In genomic region chr13:75652966-75653365, GRCm38 (mm10) we compare ENCODE assay signal across 25 mouse cellular contexts. TPM values are rescaled to one million over a fixed set of nuclear protein-coding genes. Genes with fewer than 3 reads are reported as not detected.
DNase-seq lines count a peak whose midpoint lies in the region; ATAC-seq and TF ChIP-seq lines count a peak whose summit lies in the region.
"Had no signal": no experiment of that assay in that cellular context is flagged by ENCODE, and none has a peak within 500 bp of the region (broad histone marks: within the 10 kb centered on the region; RNA-seq: fewer than 3 reads in every experiment).

No protein-coding gene starts in this region.

- no peak overlapping the region for H3K4me3 ChIP-seq in limb, embryonic 12.5 days (replicated peaks)
- no peak overlapping the region for H3K4me3 ChIP-seq in limb, embryonic 10.5 days
- H3K4me3 ChIP-seq in liver, embryonic 15.5 days (replicated peaks): no peak overlapping the region
- no peak overlapping the region for H3K4me3 ChIP-seq in intestine, postnatal 0 days (ENCODE audit: low read depth, low read length)
- H3K4me3 ChIP-seq: forebrain, embryonic 10.5 days; heart, adult 2 months; heart, embryonic 13.5 days; hindbrain, embryonic 12.5 days; megakaryocyte, embryonic 14.5 days; midbrain, embryonic 13.5 days had no signal

- no peak for DNase-seq in limb, embryonic 10.5 days (ENCODE audit: low spot score)
- DNase-seq in kidney, postnatal 25 days: peak; percentile 7 to 38
- DNase-seq in cerebellum, adult 11-12 months: no peak
- DNase-seq in adrenal gland, postnatal 4 days (ENCODE audit: low spot score in 2 of 2): no peak
- DNase-seq: adrenal gland, postnatal 36 days; B cell, adult 2 months; cerebellum, adult 11 months; cerebellum, postnatal 14 days; gastrocnemius, postnatal 25 days; heart, adult 2 months; heart, postnatal 14 days; lung, embryonic 14.5 days had no signal

- TF ChIP-seq CTCF in intestine, postnatal 0 days (IDR thresholded peaks at IDR 0.05; ENCODE audit: low read depth): no peak

- 50% methylated on average over 2 of the region's 2 CpGs for WGBS in limb, embryonic 12.5 days
- WGBS in limb, embryonic 10.5 days: 78% methylated on average over 2 of the region's 2 CpGs
- 52% methylated on average over 2 of the region's 2 CpGs for WGBS in liver, embryonic 15.5 days (ENCODE audit: insufficient replicate concordance)
- WGBS in intestine, postnatal 0 days: 37% methylated on average over 2 of the region's 2 CpGs

- 0 out of 2 replicates have a peak, but pooled peaks cover 7% of the 10 kb centered on the region for H3K4me1 ChIP-seq in limb, embryonic 12.5 days (replicated peaks)
- H3K4me1 ChIP-seq in limb, embryonic 10.5 days: no peaks in the 10 kb centered on the region
- H3K4me1 ChIP-seq in liver, embryonic 15.5 days (replicated peaks): 0 out of 2 replicates have a peak, but pooled peaks cover 2% of the 10 kb centered on the region
- no peaks in the 10 kb centered on the region for H3K4me1 ChIP-seq in intestine, postnatal 0 days (replicated peaks; ENCODE audit: control insufficient read depth, insufficient read depth, low read length)
- H3K4me1 ChIP-seq: forebrain, embryonic 10.5 days; heart, embryonic 13.5 days; hindbrain, embryonic 12.5 days; megakaryocyte, embryonic 14.5 days; midbrain, embryonic 13.5 days had no signal

- no peaks in the 10 kb centered on the region for H3K36me3 ChIP-seq in limb, embryonic 12.5 days
- H3K36me3 ChIP-seq in limb, embryonic 10.5 days: no peaks in the 10 kb centered on the region
- no peaks in the 10 kb centered on the region for H3K36me3 ChIP-seq in liver, embryonic 15.5 days (replicated peaks)
- no peaks in the 10 kb centered on the region for H3K36me3 ChIP-seq in intestine, postnatal 0 days (ENCODE audit: control insufficient read depth, insufficient read depth)
- H3K36me3 ChIP-seq: forebrain, embryonic 10.5 days; G1E; heart, embryonic 13.5 days; hindbrain, embryonic 12.5 days; midbrain, embryonic 13.5 days had no signal

- no peak overlapping the region for H3K4me2 ChIP-seq in limb, embryonic 12.5 days
- H3K4me2 ChIP-seq in liver, embryonic 15.5 days: no peak overlapping the region
- no peak overlapping the region for H3K4me2 ChIP-seq in intestine, postnatal 0 days (replicated peaks; ENCODE audit: low read depth)
- H3K4me2 ChIP-seq: heart, embryonic 13.5 days; hindbrain, embryonic 12.5 days; lung, embryonic 14.5 days; midbrain, embryonic 13.5 days had no signal

- H3K9ac ChIP-seq in limb, embryonic 12.5 days (replicated peaks): no peak overlapping the region
- H3K9ac ChIP-seq in liver, embryonic 15.5 days: no peak overlapping the region
- no peak overlapping the region for H3K9ac ChIP-seq in intestine, postnatal 0 days (ENCODE audit: low read depth, low read length)
- H3K9ac ChIP-seq: heart, embryonic 13.5 days; hindbrain, embryonic 12.5 days; lung, embryonic 14.5 days; midbrain, embryonic 13.5 days had no signal

- H3K27me3 ChIP-seq in limb, embryonic 12.5 days: no peaks in the 10 kb centered on the region
- no peaks in the 10 kb centered on the region for H3K27me3 ChIP-seq in limb, embryonic 10.5 days (ENCODE audit: low read depth, poor library complexity, severe bottlenecking)
- no peaks in the 10 kb centered on the region for H3K27me3 ChIP-seq in liver, embryonic 15.5 days
- no peaks in the 10 kb centered on the region for H3K27me3 ChIP-seq in intestine, postnatal 0 days (replicated peaks; ENCODE audit: control insufficient read depth, insufficient read depth, low read length)
- H3K27me3 ChIP-seq: CH12.LX; heart, embryonic 13.5 days; hindbrain, embryonic 12.5 days; megakaryocyte, embryonic 14.5 days; midbrain, embryonic 13.5 days had no signal

- no peaks in the 10 kb centered on the region for H3K9me3 ChIP-seq in limb, embryonic 12.5 days
- no peaks in the 10 kb centered on the region for H3K9me3 ChIP-seq in limb, embryonic 10.5 days (replicated peaks)
- H3K9me3 ChIP-seq in liver, embryonic 15.5 days (replicated peaks): no peaks in the 10 kb centered on the region
- no peaks in the 10 kb centered on the region for H3K9me3 ChIP-seq in intestine, postnatal 0 days (ENCODE audit: control insufficient read depth)
- H3K9me3 ChIP-seq: forebrain, embryonic 10.5 days; G1E; heart, embryonic 13.5 days; hindbrain, embryonic 12.5 days; megakaryocyte, embryonic 14.5 days; midbrain, embryonic 13.5 days had no signal

- H3K27ac ChIP-seq in limb, embryonic 12.5 days: no peak overlapping the region
- H3K27ac ChIP-seq in limb, embryonic 10.5 days: no peak overlapping the region
- peak overlapping the region; percentile 49; the same call in 1 of the 2 replicates for H3K27ac ChIP-seq in liver, embryonic 15.5 days (replicated peaks)
- H3K27ac ChIP-seq in intestine, postnatal 0 days (ENCODE audit: low read depth, low read length): no peak overlapping the region
- H3K27ac ChIP-seq: forebrain, embryonic 10.5 days; heart, adult 2 months; heart, embryonic 13.5 days; hindbrain, embryonic 12.5 days; midbrain, embryonic 13.5 days had no signal

- peak; percentile 26; the same call in 1 of the 2 replicates for ATAC-seq in limb, embryonic 12.5 days (ENCODE audit: insufficient number of reproducible peaks, insufficient read depth, low FRiP score, low TSS enrichment, low read depth)
- peak; percentile 86 for ATAC-seq in liver, embryonic 15.5 days (ENCODE audit: insufficient read depth)
- ATAC-seq in intestine, postnatal 0 days: no peak
- ATAC-seq: forebrain, embryonic 16.5 days; inflammation-experienced regulatory T-cells, adult 6 months; midbrain, embryonic 13.5 days; Patski had no signal

RNA-seq across cellular contexts. Expression of gene Ell2, which starts 53.6 kb away (rescaled TPM):
- 7.4 and 9.6 TPM in 2 replicates for polyA plus RNA-seq in limb, embryonic 12.5 days (2016; fragmentation: Nextera tagmentation; extraction: Ambion mirVana)
- polyA plus RNA-seq in limb, embryonic 10.5 days (2016; fragmentation: Nextera tagmentation; extraction: Ambion mirVana): 4.0 and 4.2 TPM in 2 replicates
- polyA plus RNA-seq in liver, embryonic 15.5 days (2015; fragmentation: Nextera tagmentation; extraction: Ambion mirVana): 34.0 and 34.2 TPM in 2 replicates
- total RNA-seq in adrenal gland, postnatal 4 days (2021): 10 to 100 TPM; 27.7 to 29.4 TPM
- 3.8 and 4.1 TPM in 2 replicates for polyA plus RNA-seq in intestine, postnatal 0 days (2015; fragmentation: Nextera tagmentation; extraction: Ambion mirVana)

Comparison
In these comparisons a context has a peak if more than half of its experiments do, and no peak if none do; other contexts are left out.
1. DNase-seq: peak in kidney, postnatal 25 days (2 of 2); none in limb, embryonic 10.5 days (single experiment), cerebellum, adult 11-12 months (single experiment) and adrenal gland, postnatal 4 days (0 of 2).